Mouse (Mus musculus): ENCODE measurements around the gene Rnf146. TPM values are rescaled to one million over a fixed set of nuclear protein-coding genes. Genes with fewer than 3 reads are reported as not detected.
A peak's percentile ranks its signal among the peaks of the same experiment; 100 is the strongest.

Rnf146 gene
- total RNA-seq, 1 experiment, result 25.8 TPM

GRCm38 (mm10) chr10:29338355-29339056, 23.7 kb downstream of the Rnf146 start:
- Histone ChIP-seq H3K9me3 (ENCODE audit: control insufficient read depth, insufficient read depth, low read depth, low read length) (no peaks in the 10 kb centered on the region), H3K36me3 (ENCODE audit: control insufficient read depth, insufficient read depth, low read length, poor library complexity, severe bottlenecking) (no peaks in the 10 kb centered on the region), H3K4me1 (ENCODE audit: control insufficient read depth in 2 of 2, insufficient read depth in 2 of 2, low read length in 2 of 2, poor library complexity in 1 of 2) (no peaks in the 10 kb centered on the region), H3K27ac (ENCODE audit: insufficient read depth, low read depth, low read length, poor library complexity, severe bottlenecking) (no peak overlapping the region), H3K4me3 (ENCODE audit: insufficient read depth in 1 of 2, low read depth in 1 of 2, low read length in 2 of 2, poor library complexity in 1 of 2, severe bottlenecking in 1 of 2) (no peak overlapping the region), H3K9ac (ENCODE audit: insufficient read depth, low read depth, low read length, poor library complexity, severe bottlenecking) (no peak overlapping the region)
- peak; percentile 72 for DNase-seq (ENCODE audit: low read depth, low spot score)
- TF ChIP-seq ZC3H11A (IDR thresholded peaks at IDR 0.05; ENCODE audit: borderline replicate concordance, low read depth, low read length) (peak; percentile 29; the same call in 1 of the 2 replicates), ZNF384 (IDR thresholded peaks at IDR 0.05; ENCODE audit: low read depth, low read length) (no peak)
- in situ Hi-C loops (cut with MboI; ENCODE audit: low sequenced_read_pairs in 2 of 2, unreplicated experiment in 2 of 2), result no loop called here

- TF ChIP-seq CHD2 (IDR thresholded peaks at IDR 0.05; ENCODE audit: low read depth, low read length) (no peak), ZNF384 (IDR thresholded peaks at IDR 0.05; ENCODE audit: low read depth, low read length) (no peak), MAFK (IDR thresholded peaks at IDR 0.05; ENCODE audit: insufficient read depth, low read depth, low read length) (no peak), ZC3H11A (IDR thresholded peaks at IDR 0.05; ENCODE audit: borderline replicate concordance, low read depth, low read length) (no peak), HCFC1 (IDR thresholded peaks at IDR 0.05; ENCODE audit: borderline replicate concordance, insufficient read depth, low read length) (no peak)
- H3K9me3 ChIP-seq (ENCODE audit: control insufficient read depth, insufficient read depth, low read depth, low read length), result no peaks in the 10 kb centered on the region
- DNase-seq (ENCODE audit: low read depth, low spot score), result no peak
- no peaks in the 10 kb centered on the region for H3K4me1 ChIP-seq (ENCODE audit: control insufficient read depth in 2 of 2, insufficient read depth in 2 of 2, low read length in 2 of 2, poor library complexity in 1 of 2)
- no peak overlapping the region for H3K9ac ChIP-seq (ENCODE audit: insufficient read depth, low read depth, low read length, poor library complexity, severe bottlenecking)
- no peaks in the 10 kb centered on the region for H3K36me3 ChIP-seq (ENCODE audit: control insufficient read depth, insufficient read depth, low read length, poor library complexity, severe bottlenecking)
- in situ Hi-C loops (cut with MboI; ENCODE audit: low sequenced_read_pairs in 2 of 2, unreplicated experiment in 2 of 2), result no loop called here
- H3K27ac ChIP-seq (ENCODE audit: insufficient read depth, low read depth, low read length, poor library complexity, severe bottlenecking), result no peak overlapping the region
- H3K4me3 ChIP-seq (ENCODE audit: insufficient read depth in 1 of 2, low read depth in 1 of 2, low read length in 2 of 2, poor library complexity in 1 of 2, severe bottlenecking in 1 of 2), result no peak overlapping the region
Measured at GRCm38 (mm10) chr10:29333836-29334235, 28.4 kb downstream of the Rnf146 start.

- H3K4me1 ChIP-seq (ENCODE audit: control insufficient read depth in 2 of 2, insufficient read depth in 2 of 2, low read length in 2 of 2, poor library complexity in 1 of 2), result no peaks in the 10 kb centered on the region
- no peak overlapping the region for H3K4me3 ChIP-seq (ENCODE audit: insufficient read depth in 1 of 2, low read depth in 1 of 2, low read length in 2 of 2, poor library complexity in 1 of 2, severe bottlenecking in 1 of 2)
- no peak overlapping the region for H3K27ac ChIP-seq (ENCODE audit: insufficient read depth, low read depth, low read length, poor library complexity, severe bottlenecking)
- H3K36me3 ChIP-seq (ENCODE audit: control insufficient read depth, insufficient read depth, low read length, poor library complexity, severe bottlenecking), result no peaks in the 10 kb centered on the region
- no peak for DNase-seq (ENCODE audit: low read depth, low spot score)
- in situ Hi-C loops (cut with MboI; ENCODE audit: low sequenced_read_pairs in 2 of 2, unreplicated experiment in 2 of 2), result no loop called here
- no peaks in the 10 kb centered on the region for H3K9me3 ChIP-seq (ENCODE audit: control insufficient read depth, insufficient read depth, low read depth, low read length)
- H3K9ac ChIP-seq (ENCODE audit: insufficient read depth, low read depth, low read length, poor library complexity, severe bottlenecking), result no peak overlapping the region
- TF ChIP-seq ZNF384 (IDR thresholded peaks at IDR 0.05; ENCODE audit: low read depth, low read length) (no peak), MAFK (IDR thresholded peaks at IDR 0.05; ENCODE audit: insufficient read depth, low read depth, low read length) (no peak), HCFC1 (IDR thresholded peaks at IDR 0.05; ENCODE audit: borderline replicate concordance, insufficient read depth, low read length) (no peak), CHD2 (IDR thresholded peaks at IDR 0.05; ENCODE audit: low read depth, low read length) (no peak), ZC3H11A (IDR thresholded peaks at IDR 0.05; ENCODE audit: borderline replicate concordance, low read depth, low read length) (no peak)
Measured at GRCm38 (mm10) chr10:29324817-29325216, 37.4 kb downstream of the Rnf146 start.

- Histone ChIP-seq H3K4me1 (ENCODE audit: control insufficient read depth in 2 of 2, insufficient read depth in 2 of 2, low read length in 2 of 2, poor library complexity in 1 of 2) (no peaks in the 10 kb centered on the region), H3K4me3 (ENCODE audit: insufficient read depth in 1 of 2, low read depth in 1 of 2, low read length in 2 of 2, poor library complexity in 1 of 2, severe bottlenecking in 1 of 2) (peak overlapping the region; percentile 65 to 93; a peak in 3 of 4 replicates), H3K36me3 (ENCODE audit: control insufficient read depth, insufficient read depth, low read length, poor library complexity, severe bottlenecking) (no peaks in the 10 kb centered on the region), H3K27ac (ENCODE audit: insufficient read depth, low read depth, low read length, poor library complexity, severe bottlenecking) (no peak overlapping the region), H3K9ac (ENCODE audit: insufficient read depth, low read depth, low read length, poor library complexity, severe bottlenecking) (no peak overlapping the region; the same call in 1 of the 2 replicates), H3K9me3 (ENCODE audit: control insufficient read depth, insufficient read depth, low read depth, low read length) (no peaks in the 10 kb centered on the region)
- no peak for DNase-seq (ENCODE audit: low read depth, low spot score)
- in situ Hi-C loops (cut with MboI; ENCODE audit: low sequenced_read_pairs in 2 of 2, unreplicated experiment in 2 of 2), result no loop called here
- TF ChIP-seq CHD2 (IDR thresholded peaks at IDR 0.05; ENCODE audit: low read depth, low read length) (no peak), MAFK (IDR thresholded peaks at IDR 0.05; ENCODE audit: insufficient read depth, low read depth, low read length) (no peak), ZC3H11A (IDR thresholded peaks at IDR 0.05; ENCODE audit: borderline replicate concordance, low read depth, low read length) (no peak), HCFC1 (IDR thresholded peaks at IDR 0.05; ENCODE audit: borderline replicate concordance, insufficient read depth, low read length) (no peak), ZNF384 (IDR thresholded peaks at IDR 0.05; ENCODE audit: low read depth, low read length) (no peak)
Measured at GRCm38 (mm10) chr10:29313905-29314304, 48.3 kb downstream of the Rnf146 start.
